In genomic region chr4:150855346-150855745, GRCm38 (mm10) we compare ENCODE assay signal across 8 mouse cellular contexts. TPM values are rescaled to one million over a fixed set of nuclear protein-coding genes. Genes with fewer than 3 reads are reported as not detected.
A peak's percentile ranks its signal among the peaks of the same experiment; 100 is the strongest.
DNase-seq lines count a peak whose midpoint lies in the region; ATAC-seq and TF ChIP-seq lines count a peak whose summit lies in the region.

No protein-coding gene starts in this region.

- H3K4me2 ChIP-seq in kidney, postnatal 0 days (ENCODE audit: low read length) = peak overlapping the region; percentile 78

- H3K4me1 ChIP-seq in kidney, postnatal 0 days (replicated peaks; ENCODE audit: insufficient read depth, low read length) = peaks cover 4% of the 10 kb centered on the region; the same call in 1 of the 2 replicates

- no peak for TF ChIP-seq CTCF in gastrocnemius, adult 2 months (IDR thresholded peaks at IDR 0.05)
- no peak for TF ChIP-seq CTCF in kidney, postnatal 0 days (IDR thresholded peaks at IDR 0.05; ENCODE audit: low read depth)

- ATAC-seq in kidney, postnatal 0 days (replicated peaks; ENCODE audit: low FRiP score, low read depth) = peak; percentile 46; the same call in 1 of the 2 replicates

- H3K27me3 ChIP-seq in kidney, postnatal 0 days (ENCODE audit: insufficient read depth, low read length) = no peaks in the 10 kb centered on the region

- H3K9me3 ChIP-seq in kidney, postnatal 0 days (replicated peaks; ENCODE audit: low read length) = no peaks in the 10 kb centered on the region

- H3K9ac ChIP-seq in kidney, postnatal 0 days (ENCODE audit: low read depth, low read length) = peak overlapping the region; percentile 99

- under 1% methylated on average over 29 of the region's 43 CpGs for WGBS in kidney, postnatal 0 days

- intact Hi-C loops in gastrocnemius, adult 2 months (cut with DNase I) = loop anchor here (5.0 kb wide), 1 partner anchor 42 kb away; no protein-coding TSS in a partner anchor

- no peaks in the 10 kb centered on the region for H3K36me3 ChIP-seq in kidney, postnatal 0 days (ENCODE audit: insufficient read depth, low read length)

- no peak for DNase-seq in gastrocnemius, adult 2 months
- DNase-seq in gastrocnemius, postnatal 25 days = no peak
- peak; percentile 20 to 27 for DNase-seq in thymus, adult 18-20 months
- DNase-seq in thymus, postnatal 36 days = no peak
- DNase-seq in kidney, postnatal 0 days (ENCODE audit: low spot score) = peak; percentile 40
- DNase-seq in naive thymus-derived CD4-positive, alpha-beta T cell, adult 2 months (ENCODE audit: low read depth) = peak; percentile 44
- DNase-seq in cerebellum, postnatal 4 days (ENCODE audit: low spot score in 2 of 2) = no peak
- DNase-seq in gastrocnemius, adult 8-10 months (ENCODE audit: low spot score in 2 of 2) = no peak

- H3K4me3 ChIP-seq in gastrocnemius, adult 2 months = peak overlapping the region; percentile 89
- H3K4me3 ChIP-seq in kidney, postnatal 0 days (replicated peaks; ENCODE audit: low read depth, low read length) = peak overlapping the region; percentile 94

- H3K27ac ChIP-seq in gastrocnemius, adult 2 months = peak overlapping the region; percentile 98
- peak overlapping the region; percentile 99 for H3K27ac ChIP-seq in kidney, postnatal 0 days

RNA-seq across cellular contexts. Expression of gene Errfi1, which starts 1.6 kb away (rescaled TPM):
- 10 to 100 TPM; 20.7 to 50.5 TPM for total RNA-seq in gastrocnemius, adult 2 months (2021)
- 10 to 100 TPM; 16.0 to 17.9 TPM for total RNA-seq in gastrocnemius, postnatal 25 days (2021)
- 34.1 and 35.5 TPM in 2 replicates for polyA plus RNA-seq in kidney, postnatal 0 days (2015; fragmentation: Nextera tagmentation; extraction: Ambion mirVana)
- total RNA-seq in gastrocnemius, adult 8-10 months (2022) = 10 to 100 TPM; 12.1 to 28.7 (median 15.0) TPM

RNA-seq across cellular contexts. Expression of gene Park7, which starts 58.9 kb away (rescaled TPM):
- total RNA-seq in gastrocnemius, adult 2 months (2021) = 100 to 1,000 TPM; 579 to 815 TPM
- total RNA-seq in gastrocnemius, postnatal 25 days (2021) = 100 to 1,000 TPM; 669 to 811 TPM
- polyA plus RNA-seq in kidney, postnatal 0 days (2015; fragmentation: Nextera tagmentation; extraction: Ambion mirVana) = 419 and 424 TPM in 2 replicates
- total RNA-seq in gastrocnemius, adult 8-10 months (2022) = 100 to 1,000 TPM; 660 to 858 (median 779) TPM

RNA-seq across cellular contexts. Expression of gene Tnfrsf9, which starts 59.0 kb away (rescaled TPM):
- total RNA-seq in gastrocnemius, adult 2 months (2021) = under 1 TPM in 1 of 2 experiments, not detected in 1; 0.20 TPM
- under 1 TPM in 1 of 2 experiments, not detected in 1; 0.18 TPM for total RNA-seq in gastrocnemius, postnatal 25 days (2021)
- polyA plus RNA-seq in kidney, postnatal 0 days (2015; fragmentation: Nextera tagmentation; extraction: Ambion mirVana) = 0.13 TPM in 2 replicates
- under 1 TPM; 0.13 to 0.65 (median 0.19) TPM for total RNA-seq in gastrocnemius, adult 8-10 months (2022)

Comparison
In these comparisons a context has a peak if more than half of its experiments do, and no peak if none do; other contexts are left out.
1. DNase-seq: peak in thymus, adult 18-20 months (2 of 2), kidney, postnatal 0 days (single experiment) and naive thymus-derived CD4-positive, alpha-beta T cell, adult 2 months (single experiment); none in gastrocnemius, adult 2 months (single experiment), gastrocnemius, postnatal 25 days (single experiment), thymus, postnatal 36 days (0 of 2), cerebellum, postnatal 4 days (0 of 2) and gastrocnemius, adult 8-10 months (0 of 2).